Mouse (Mus musculus) kidney, adult 2 months (tissue): Measurements from ENCODE around the gene Pias4.

Experiments used
- CTCF ChIP-seq: fragments of 200-500 bp; conservative IDR thresholded peaks from 2 replicates; pipeline ENCODE4 v1.5.1; 2011; ENCODE audit warnings: low read depth, mild to moderate bottlenecking, control low read depth, low read length, moderate library complexity, mixed read lengths; ENCODE audit not compliant: insufficient read depth, insufficient read length
- POLR2A ChIP-seq: fragments of 200-500 bp; IDR thresholded peaks from one replicate; pipeline ENCODE4 v1.6.1; 2011; ENCODE audit warnings: low read depth, low read length, control low read depth

DNA sequence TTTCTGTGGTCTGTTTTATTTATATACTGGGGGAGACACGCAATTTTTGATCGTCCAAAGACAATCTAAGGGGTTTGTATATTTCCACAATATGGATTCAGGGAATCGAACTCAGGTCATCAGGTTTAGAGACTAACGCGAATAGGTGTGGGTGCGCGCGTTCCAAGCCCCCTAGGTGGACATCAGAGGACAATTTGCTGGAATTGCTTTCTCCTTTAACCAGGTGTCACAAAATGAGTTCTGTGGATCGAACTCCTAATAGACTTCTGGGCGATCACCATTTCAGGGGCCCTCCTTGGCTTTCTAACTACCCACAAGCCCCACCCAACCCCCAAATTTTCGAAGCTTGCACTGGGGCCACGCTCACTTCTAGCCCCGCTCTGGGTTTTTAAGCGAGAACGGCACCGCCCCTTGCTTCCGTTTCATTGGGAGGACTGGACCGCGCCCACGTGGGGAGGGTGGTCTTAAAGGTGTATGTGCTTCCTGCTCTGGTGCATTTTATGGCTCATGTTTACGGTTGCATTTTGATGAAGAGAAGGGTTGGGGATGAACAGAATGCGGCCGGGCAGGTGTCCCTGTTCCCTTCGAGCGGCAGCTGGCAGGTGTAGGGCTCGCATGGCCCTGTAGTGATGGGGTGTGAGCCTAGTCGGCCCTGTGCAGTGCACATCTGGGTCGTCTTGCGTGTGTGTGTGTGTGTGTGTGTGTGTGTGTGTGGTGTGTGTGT, 960 bp upstream of the Pias4 start:
- TF ChIP-seq POLR2A = no peak
- no peak for TF ChIP-seq CTCF
